9 mouse cellular contexts compared by ENCODE assay signal in genomic region chr8:3622119-3622518, GRCm38 (mm10). TPM values are rescaled to one million over a fixed set of nuclear protein-coding genes. Genes with fewer than 3 reads are reported as not detected.
DNase-seq lines count a peak whose midpoint lies in the region; ATAC-seq and TF ChIP-seq lines count a peak whose summit lies in the region.
"Had no signal": no experiment of that assay in that cellular context is flagged by ENCODE, and none has a peak within 500 bp of the region (broad histone marks: within the 10 kb centered on the region; RNA-seq: fewer than 3 reads in every experiment).

No protein-coding gene starts in this region.

- H3K27ac ChIP-seq in kidney, adult 2 months (ENCODE audit: insufficient read depth, low read depth, low read length) = no peak overlapping the region
- H3K27ac ChIP-seq in embryonic facial prominence, embryonic 10.5 days (replicated peaks) = no peak overlapping the region
- no peak overlapping the region for H3K27ac ChIP-seq in hindbrain, embryonic 16.5 days (ENCODE audit: low read depth, low read length)
- no peak overlapping the region for H3K27ac ChIP-seq in midbrain, embryonic 16.5 days (ENCODE audit: low read length)

- DNase-seq in kidney, adult 2 months = no peak
- DNase-seq in kidney, adult 8-10 months = no peak
- DNase-seq in embryonic facial prominence, embryonic 10.5 days (ENCODE audit: low spot score) = no peak
- DNase-seq in embryo, embryonic 10.5 days (ENCODE audit: low spot score) = no peak
- DNase-seq in gastrocnemius, adult 8-10 months (ENCODE audit: low spot score in 2 of 2) = no peak
- no peak for DNase-seq in ovary, postnatal 10 days (ENCODE audit: low spot score)

- no peak for TF ChIP-seq POLR2A in kidney, adult 2 months (IDR thresholded peaks at IDR 0.05; ENCODE audit: low read depth, low read length)

- no peaks in the 10 kb centered on the region for H3K36me3 ChIP-seq in kidney, adult 2 months (ENCODE audit: control insufficient read depth, insufficient read depth, low read length)
- peaks cover 19% of the 10 kb centered on the region for H3K36me3 ChIP-seq in embryonic facial prominence, embryonic 10.5 days (replicated peaks)
- H3K36me3 ChIP-seq in hindbrain, embryonic 16.5 days (ENCODE audit: control insufficient read depth, insufficient read depth, low read length) = peaks cover 10% of the 10 kb centered on the region
- H3K36me3 ChIP-seq in midbrain, embryonic 16.5 days (ENCODE audit: control insufficient read depth, insufficient read depth, low read length) = peaks cover 6% of the 10 kb centered on the region

- H3K4me3 ChIP-seq in kidney, adult 2 months (ENCODE audit: insufficient read depth, low read depth, low read length) = peak overlapping the region; percentile 65; the same call in 1 of the 2 replicates
- peak overlapping the region; percentile 97 for H3K4me3 ChIP-seq in embryonic facial prominence, embryonic 10.5 days
- peak overlapping the region; percentile 83 for H3K4me3 ChIP-seq in hindbrain, embryonic 16.5 days (ENCODE audit: low read length)
- H3K4me3 ChIP-seq in midbrain, embryonic 16.5 days (ENCODE audit: low read depth, low read length) = peak overlapping the region; percentile 68

- H3K4me2 ChIP-seq in hindbrain, embryonic 16.5 days (ENCODE audit: low read length) = peak overlapping the region; percentile 83
- H3K4me2 ChIP-seq in midbrain, embryonic 16.5 days (ENCODE audit: low read length) = peak overlapping the region; percentile 82

- H3K9ac ChIP-seq in hindbrain, embryonic 16.5 days (ENCODE audit: low read depth, low read length) = peak overlapping the region; percentile 71
- peak overlapping the region; percentile 68 for H3K9ac ChIP-seq in midbrain, embryonic 16.5 days (ENCODE audit: low read depth, low read length)

- no peaks in the 10 kb centered on the region for H3K27me3 ChIP-seq in kidney, adult 2 months (replicated peaks; ENCODE audit: control insufficient read depth, insufficient read depth, low read length)
- H3K27me3 ChIP-seq in embryonic facial prominence, embryonic 10.5 days (replicated peaks; ENCODE audit: low read depth, poor library complexity, severe bottlenecking) = no peaks in the 10 kb centered on the region
- no peaks in the 10 kb centered on the region for H3K27me3 ChIP-seq in hindbrain, embryonic 16.5 days (replicated peaks; ENCODE audit: control insufficient read depth, insufficient read depth, low read length)
- no peaks in the 10 kb centered on the region for H3K27me3 ChIP-seq in midbrain, embryonic 16.5 days (ENCODE audit: control insufficient read depth, insufficient read depth, low read depth, low read length)

- WGBS in kidney, adult 2 months = 61% methylated on average over 8 of the region's 8 CpGs
- 64% methylated on average over 8 of the region's 8 CpGs for WGBS in embryonic facial prominence, embryonic 10.5 days
- 74% methylated on average over 8 of the region's 8 CpGs for WGBS in hindbrain, embryonic 16.5 days
- WGBS in midbrain, embryonic 16.5 days = 69% methylated on average over 8 of the region's 8 CpGs

- no peaks in the 10 kb centered on the region for H3K9me3 ChIP-seq in embryonic facial prominence, embryonic 10.5 days
- H3K9me3 ChIP-seq in hindbrain, embryonic 16.5 days (ENCODE audit: control insufficient read depth, low read length) = no peaks in the 10 kb centered on the region
- no peaks in the 10 kb centered on the region for H3K9me3 ChIP-seq in midbrain, embryonic 16.5 days (replicated peaks; ENCODE audit: control insufficient read depth, low read length, poor library complexity, severe bottlenecking)

- TF ChIP-seq CTCF in kidney, adult 2 months (conservative IDR thresholded peaks at IDR 0.05; ENCODE audit: insufficient read depth, insufficient read length, low read depth, low read length) = no peak

- 0 out of 2 replicates have a peak, but pooled peaks cover 9% of the 10 kb centered on the region for H3K4me1 ChIP-seq in kidney, adult 2 months (ENCODE audit: control insufficient read depth, insufficient read depth, low read length)
- peaks cover 27% of the 10 kb centered on the region for H3K4me1 ChIP-seq in embryonic facial prominence, embryonic 10.5 days
- H3K4me1 ChIP-seq in hindbrain, embryonic 16.5 days (ENCODE audit: control insufficient read depth, insufficient read depth, low read depth, low read length) = peaks cover 16% of the 10 kb centered on the region
- H3K4me1 ChIP-seq in midbrain, embryonic 16.5 days (ENCODE audit: control insufficient read depth, insufficient read depth, low read length) = peaks cover 18% of the 10 kb centered on the region

- no peak for ATAC-seq in hindbrain, embryonic 16.5 days
- no peak for ATAC-seq in midbrain, embryonic 16.5 days

RNA-seq across cellular contexts. Expression of gene Pet100, which starts 0.8 kb away (rescaled TPM):
- 15.6 and 27.2 TPM in 2 replicates for polyA plus RNA-seq in kidney, adult 2 months (2012; rRNA removed)
- polyA plus RNA-seq in embryonic facial prominence, embryonic 10.5 days (2016; fragmentation: Nextera tagmentation; extraction: Ambion mirVana) = 85.2 and 88.9 TPM in 2 replicates
- polyA plus RNA-seq in hindbrain, embryonic 16.5 days (2015; fragmentation: Nextera tagmentation; extraction: Ambion mirVana) = 65.3 and 73.2 TPM in 2 replicates
- 63.5 and 68.0 TPM in 2 replicates for polyA plus RNA-seq in midbrain, embryonic 16.5 days (2015; fragmentation: Nextera tagmentation; extraction: Ambion mirVana)
- total RNA-seq in gastrocnemius, adult 8-10 months (2022) = 10 to 100 TPM; 80.6 to 87.8 (median 85.1) TPM

RNA-seq across cellular contexts. Expression of gene Xab2, which starts 1.0 kb away (rescaled TPM):
- polyA plus RNA-seq in kidney, adult 2 months (2012; rRNA removed) = 44.8 and 46.2 TPM in 2 replicates
- 75.5 and 77.6 TPM in 2 replicates for polyA plus RNA-seq in embryonic facial prominence, embryonic 10.5 days (2016; fragmentation: Nextera tagmentation; extraction: Ambion mirVana)
- 46.7 and 51.4 TPM in 2 replicates for polyA plus RNA-seq in hindbrain, embryonic 16.5 days (2015; fragmentation: Nextera tagmentation; extraction: Ambion mirVana)
- 51.8 and 52.4 TPM in 2 replicates for polyA plus RNA-seq in midbrain, embryonic 16.5 days (2015; fragmentation: Nextera tagmentation; extraction: Ambion mirVana)
- 10 to 100 TPM in 3 of 4 experiments, 1 to 10 TPM in 1; 9.5 to 12.2 (median 11.2) TPM for total RNA-seq in gastrocnemius, adult 8-10 months (2022)

RNA-seq across cellular contexts. Expression of gene Pcp2, which starts 3.2 kb away (rescaled TPM):
- polyA plus RNA-seq in kidney, adult 2 months (2012; rRNA removed) = not detected in 2 replicates
- 1.1 and 1.7 TPM in 2 replicates for polyA plus RNA-seq in embryonic facial prominence, embryonic 10.5 days (2016; fragmentation: Nextera tagmentation; extraction: Ambion mirVana)
- polyA plus RNA-seq in hindbrain, embryonic 16.5 days (2015; fragmentation: Nextera tagmentation; extraction: Ambion mirVana) = 24.9 and 30.6 TPM in 2 replicates
- 1.7 and 2.5 TPM in 2 replicates for polyA plus RNA-seq in midbrain, embryonic 16.5 days (2015; fragmentation: Nextera tagmentation; extraction: Ambion mirVana)
- total RNA-seq in gastrocnemius, adult 8-10 months (2022) = not detected

RNA-seq across cellular contexts. Expression of gene Stxbp2, which starts 8.6 kb away (rescaled TPM):
- 169 and 173 TPM in 2 replicates for polyA plus RNA-seq in kidney, adult 2 months (2012; rRNA removed)
- polyA plus RNA-seq in embryonic facial prominence, embryonic 10.5 days (2016; fragmentation: Nextera tagmentation; extraction: Ambion mirVana) = 41.9 and 42.0 TPM in 2 replicates
- 39.3 and 42.5 TPM in 2 replicates for polyA plus RNA-seq in hindbrain, embryonic 16.5 days (2015; fragmentation: Nextera tagmentation; extraction: Ambion mirVana)
- 41.4 and 46.2 TPM in 2 replicates for polyA plus RNA-seq in midbrain, embryonic 16.5 days (2015; fragmentation: Nextera tagmentation; extraction: Ambion mirVana)
- total RNA-seq in gastrocnemius, adult 8-10 months (2022) = 1 to 10 TPM; 2.6 to 6.3 (median 3.8) TPM

RNA-seq across cellular contexts. Expression of gene Retn, which starts 33.5 kb away (rescaled TPM):
- polyA plus RNA-seq in kidney, adult 2 months (2012; rRNA removed) = 47.2 and 76.9 TPM in 2 replicates
- 0.24 and 0.39 TPM in 2 replicates for polyA plus RNA-seq in embryonic facial prominence, embryonic 10.5 days (2016; fragmentation: Nextera tagmentation; extraction: Ambion mirVana)
- 0.34 and 0.67 TPM in 2 replicates for polyA plus RNA-seq in hindbrain, embryonic 16.5 days (2015; fragmentation: Nextera tagmentation; extraction: Ambion mirVana)
- polyA plus RNA-seq in midbrain, embryonic 16.5 days (2015; fragmentation: Nextera tagmentation; extraction: Ambion mirVana) = 0.33 and 1.0 TPM in 2 replicates
- total RNA-seq in gastrocnemius, adult 8-10 months (2022) = 1 to 10 TPM; 1.3 to 8.8 (median 3.2) TPM
- total RNA-seq: monocyte, adult 5-6 weeks had no signal
